Mouse (Mus musculus) embryonic facial prominence, embryonic 15.5 days (tissue): Measurements from ENCODE around the gene Fxyd6. TPM values are rescaled to one million over a fixed set of nuclear protein-coding genes. Genes with fewer than 3 reads are reported as not detected.

Source experiments
- ATAC-seq: fragments of 200-750 bp; cut with Nextera tagmentation; 2 replicates; pipeline ENCODE4 v1.8.0; 2017; ENCODE audit warnings: low read depth, moderate TSS enrichment; ENCODE audit not compliant: insufficient number of reproducible peaks, low FRiP score, low TSS enrichment
- H3K27ac ChIP-seq: fragments of 300-500 bp; sonication (generic); replicated peaks from 2 replicates; pipeline ENCODE4 v1.5.1; 2015; ENCODE audit warnings: mild to moderate bottlenecking, inconsistent platforms
- H3K27me3 ChIP-seq: fragments of 300-500 bp; sonication (generic); 2 replicates; pipeline ENCODE4 v1.6.1; 2015; ENCODE audit warnings: inconsistent platforms
- H3K36me3 ChIP-seq: fragments of 300-500 bp; sonication (generic); 2 replicates; pipeline ENCODE4 v1.6.1; 2015; ENCODE audit warnings: mild to moderate bottlenecking, inconsistent platforms
- H3K4me1 ChIP-seq: fragments of 300-500 bp; sonication (generic); 2 replicates; pipeline ENCODE4 v1.6.1; 2015; ENCODE audit warnings: inconsistent platforms
- H3K4me2 ChIP-seq: fragments of 300-500 bp; sonication (generic); replicated peaks from 2 replicates; pipeline ENCODE4 v1.6.1; 2015; ENCODE audit warnings: mild to moderate bottlenecking, inconsistent platforms
- H3K4me3 ChIP-seq: fragments of 300-500 bp; sonication (generic); replicated peaks from 2 replicates; pipeline ENCODE4 v1.5.1; 2015; ENCODE audit warnings: mild to moderate bottlenecking, inconsistent platforms
- H3K9ac ChIP-seq: fragments of 300-500 bp; sonication (generic); 2 replicates; pipeline ENCODE4 v1.6.1; 2015; ENCODE audit warnings: inconsistent platforms
- H3K9me3 ChIP-seq: fragments of 300-500 bp; sonication (generic); replicated peaks from 2 replicates; pipeline ENCODE4 v1.6.1; 2016; ENCODE audit warnings: inconsistent platforms
- WGBS: fragments of 180-500 bp; shearing (Covaris S2); methylation state at CpG from one replicate; pipeline ENCODE4 v1.1.7; 2015; 5-methylcytosine and 5-hydroxymethylcytosine counted together
- polyA plus RNA-seq: library from polyadenylated mRNA; unstranded; fragments of >200 nt; fragmentation: Nextera tagmentation; extraction: Ambion mirVana; gene quantifications from 2 replicates; pipeline ENCODE4 v1.2.1, GENCODE M21; 2015

Gene Fxyd6
- polyA plus RNA-seq, 1 experiment from 2014 or later, result 77.5 TPM

GRCm38 (mm10) chr9:45349851-45350250 lies 20.1 kb upstream of the Fxyd6 start:
- ATAC-seq, result no peak
- Histone ChIP-seq H3K9ac (no peak overlapping the region), H3K27ac (no peak overlapping the region), H3K36me3 (no peaks in the 10 kb centered on the region), H3K4me1 (no peaks in the 10 kb centered on the region), H3K4me2 (no peak overlapping the region), H3K27me3 (no peaks in the 10 kb centered on the region), H3K4me3 (no peak overlapping the region), H3K9me3 (no peaks in the 10 kb centered on the region)
- WGBS, result 42% methylated on average over 5 of the region's 5 CpGs

- Histone ChIP-seq H3K4me3 (no peak overlapping the region), H3K4me2 (no peak overlapping the region), H3K4me1 (no peaks in the 10 kb centered on the region), H3K9ac (no peak overlapping the region), H3K27me3 (no peaks in the 10 kb centered on the region), H3K9me3 (no peaks in the 10 kb centered on the region), H3K36me3 (no peaks in the 10 kb centered on the region), H3K27ac (no peak overlapping the region)
- ATAC-seq, result no peak
- 67% methylated on average over 2 of the region's 2 CpGs for WGBS
Measured at GRCm38 (mm10) chr9:45355192-45355591, 14.8 kb upstream of the Fxyd6 start.

DNA sequence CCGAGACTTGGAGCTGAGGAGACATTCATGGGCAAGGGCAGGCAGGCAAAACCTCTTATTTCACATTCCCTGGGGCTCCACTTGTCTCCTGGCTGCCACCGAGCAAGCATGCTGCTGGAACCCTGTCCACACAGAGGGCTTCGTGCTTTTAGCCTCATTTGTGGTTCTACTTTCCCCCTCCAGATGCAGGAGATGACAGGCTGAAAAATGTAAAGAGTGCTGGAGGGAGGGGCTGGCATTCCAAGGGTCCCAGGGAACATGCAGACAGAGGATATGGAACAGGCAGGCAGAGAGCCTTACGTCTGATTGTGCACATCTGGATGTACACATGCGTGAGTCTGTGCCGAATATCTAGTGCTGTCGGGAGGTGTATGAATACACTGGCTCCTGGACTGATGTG lies 11.6 kb upstream of the Fxyd6 start:
- H3K9ac ChIP-seq, result no peak overlapping the region
- no peak for ATAC-seq
- no peaks in the 10 kb centered on the region for H3K4me1 ChIP-seq
- no peaks in the 10 kb centered on the region for H3K36me3 ChIP-seq
- no peaks in the 10 kb centered on the region for H3K27me3 ChIP-seq
- H3K27ac ChIP-seq, result no peak overlapping the region
- H3K4me2 ChIP-seq, result no peak overlapping the region
- 27% methylated on average over 7 of the region's 7 CpGs for WGBS
- H3K9me3 ChIP-seq, result no peaks in the 10 kb centered on the region
- no peak overlapping the region for H3K4me3 ChIP-seq

- no peaks in the 10 kb centered on the region for H3K36me3 ChIP-seq
- no peak overlapping the region for H3K4me2 ChIP-seq
- H3K27me3 ChIP-seq, result no peaks in the 10 kb centered on the region
- no peak overlapping the region for H3K4me3 ChIP-seq
- no peaks in the 10 kb centered on the region for H3K9me3 ChIP-seq
- ATAC-seq, result no peak
- H3K9ac ChIP-seq, result no peak overlapping the region
- no peak overlapping the region for H3K27ac ChIP-seq
- no peaks in the 10 kb centered on the region for H3K4me1 ChIP-seq
- whole genome bisulfite sequencing, result 34% methylated on average over 2 of the region's 2 CpGs
Measured at GRCm38 (mm10) chr9:45362051-45362461, 7.9 kb upstream of the Fxyd6 start.

DNA sequence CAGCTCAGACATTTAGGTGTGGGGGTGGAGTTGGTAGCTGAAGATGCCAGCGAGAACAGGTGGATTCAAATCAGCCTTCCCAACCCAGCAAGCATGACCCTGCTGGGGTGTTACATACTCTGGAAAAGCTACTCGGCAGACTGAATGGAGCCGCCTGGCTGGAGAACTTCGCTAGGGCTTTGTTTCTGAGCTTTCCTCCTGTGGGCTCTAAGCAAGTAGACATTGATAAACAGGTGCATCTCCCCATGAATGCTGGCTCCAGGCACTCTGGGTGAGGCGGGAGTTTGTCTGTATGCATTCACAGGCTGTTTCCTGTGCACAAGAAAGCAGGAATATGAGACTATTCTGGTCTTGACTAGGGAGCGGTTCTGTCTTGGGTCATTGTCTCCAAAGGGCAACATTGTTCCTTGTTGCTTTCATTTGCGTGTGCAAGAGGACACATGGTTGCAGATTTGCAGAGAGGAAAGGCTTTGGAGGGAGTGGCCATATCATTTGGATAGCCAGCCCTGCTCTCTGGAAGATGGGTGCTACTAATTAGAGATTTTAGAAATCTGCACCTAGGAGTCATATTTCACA lies 6.3 kb upstream of the Fxyd6 start:
- Histone ChIP-seq H3K36me3 (no peaks in the 10 kb centered on the region), H3K9ac (no peak overlapping the region), H3K9me3 (no peaks in the 10 kb centered on the region), H3K27ac (no peak overlapping the region), H3K4me2 (no peak overlapping the region), H3K4me3 (no peak overlapping the region), H3K4me1 (no peaks in the 10 kb centered on the region), H3K27me3 (no peaks in the 10 kb centered on the region)
- ATAC-seq, result no peak
- WGBS, result 54% methylated on average over 7 of the region's 7 CpGs

- Histone ChIP-seq H3K4me3 (no peak overlapping the region), H3K4me2 (no peak overlapping the region), H3K4me1 (peaks cover 17% of the 10 kb centered on the region), H3K9ac (no peak overlapping the region), H3K36me3 (no peaks in the 10 kb centered on the region), H3K27ac (no peak overlapping the region), H3K27me3 (no peaks in the 10 kb centered on the region), H3K9me3 (no peaks in the 10 kb centered on the region)
- 70% methylated on average over 8 of the region's 8 CpGs for WGBS
- no peak for ATAC-seq
Measured at GRCm38 (mm10) chr9:45367716-45368115, 2.3 kb upstream of the Fxyd6 start.

- no peak overlapping the region for H3K4me2 ChIP-seq
- WGBS, result 64% methylated on average over 5 of the region's 5 CpGs
- ATAC-seq, result no peak
- no peak overlapping the region for H3K4me3 ChIP-seq
- no peaks in the 10 kb centered on the region for H3K9me3 ChIP-seq
- no peak overlapping the region for H3K27ac ChIP-seq
- peaks cover 17% of the 10 kb centered on the region for H3K4me1 ChIP-seq
- H3K27me3 ChIP-seq, result no peaks in the 10 kb centered on the region
- no peaks in the 10 kb centered on the region for H3K36me3 ChIP-seq
- H3K9ac ChIP-seq, result no peak overlapping the region
Measured at GRCm38 (mm10) chr9:45368341-45368901, 1.6 kb upstream of the Fxyd6 start.

DNA sequence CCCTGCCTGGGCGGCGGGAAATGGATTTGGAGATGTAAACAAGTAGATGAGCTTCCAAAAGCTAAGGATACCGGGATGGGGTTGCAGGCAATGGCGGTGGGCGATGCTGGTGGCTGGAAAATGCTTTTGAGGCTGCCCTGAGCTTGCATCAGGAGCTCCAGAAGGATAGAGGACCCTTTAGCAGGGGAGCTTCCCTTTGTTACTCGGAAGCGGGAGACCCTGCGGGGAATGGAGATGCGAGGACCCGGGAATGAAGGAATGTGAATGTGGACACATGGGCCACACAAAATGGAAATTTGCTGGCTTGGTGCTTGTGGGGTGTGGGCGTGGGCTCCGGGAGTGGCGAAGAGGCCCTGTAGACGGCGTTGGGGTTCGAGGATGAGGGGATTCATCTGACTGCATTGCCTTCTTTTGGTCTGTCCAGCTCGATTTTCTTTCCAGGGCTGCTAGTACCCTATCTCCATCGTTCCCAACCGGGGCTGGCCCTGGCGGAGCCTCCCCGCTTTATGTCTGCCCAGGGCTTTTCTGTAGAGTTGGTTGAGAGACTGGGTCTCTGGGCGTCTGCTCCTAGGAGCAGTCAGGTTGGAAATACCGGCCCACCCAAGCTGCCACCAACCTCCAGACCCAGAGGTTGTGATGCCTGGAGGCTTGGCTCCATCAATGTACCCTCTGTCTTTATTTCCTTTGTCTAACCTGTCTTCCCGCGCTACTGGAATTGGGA lies 791 bp downstream of the Fxyd6 start:
- no peak for ATAC-seq
- Histone ChIP-seq H3K27ac (0 out of 2 replicates have a peak overlapping the region, but pooled peaks have one; percentile 55), H3K4me2 (peak overlapping the region; percentile 89), H3K36me3 (no peaks in the 10 kb centered on the region), H3K4me3 (peak overlapping the region; percentile 61), H3K27me3 (no peaks in the 10 kb centered on the region), H3K4me1 (peaks cover 17% of the 10 kb centered on the region), H3K9me3 (no peaks in the 10 kb centered on the region), H3K9ac (peak overlapping the region; percentile 18)
- 2% methylated on average over 25 of the region's 25 CpGs for WGBS

DNA sequence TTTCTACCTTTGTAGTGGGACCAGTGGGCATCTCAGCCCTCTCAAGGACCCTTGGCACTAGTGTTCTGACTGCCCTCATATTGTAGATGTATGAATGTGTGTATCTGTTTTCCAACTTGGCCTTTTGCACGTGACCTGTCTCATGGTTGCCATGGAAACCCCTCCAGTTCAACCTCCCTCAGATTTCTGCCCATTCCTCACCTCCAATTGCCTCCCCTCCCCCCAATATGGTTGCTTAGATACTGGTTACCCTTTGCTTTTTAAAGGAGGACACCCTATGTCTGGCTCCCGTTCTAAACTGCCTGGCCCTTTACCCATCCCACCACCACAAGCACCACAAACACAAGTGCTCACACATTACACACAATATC lies 1.3 kb downstream of the Fxyd6 start:
- H3K4me3 ChIP-seq, result peak overlapping the region; percentile 61
- H3K27ac ChIP-seq, result no peak overlapping the region
- no peaks in the 10 kb centered on the region for H3K36me3 ChIP-seq
- H3K9me3 ChIP-seq, result no peaks in the 10 kb centered on the region
- no peak overlapping the region; the same call in 1 of the 2 replicates for H3K9ac ChIP-seq
- ATAC-seq, result no peak
- WGBS, result 31% methylated on average over 2 of the region's 2 CpGs
- peaks cover 17% of the 10 kb centered on the region for H3K4me1 ChIP-seq
- H3K27me3 ChIP-seq, result no peaks in the 10 kb centered on the region
- H3K4me2 ChIP-seq, result peak overlapping the region; percentile 89

DNA sequence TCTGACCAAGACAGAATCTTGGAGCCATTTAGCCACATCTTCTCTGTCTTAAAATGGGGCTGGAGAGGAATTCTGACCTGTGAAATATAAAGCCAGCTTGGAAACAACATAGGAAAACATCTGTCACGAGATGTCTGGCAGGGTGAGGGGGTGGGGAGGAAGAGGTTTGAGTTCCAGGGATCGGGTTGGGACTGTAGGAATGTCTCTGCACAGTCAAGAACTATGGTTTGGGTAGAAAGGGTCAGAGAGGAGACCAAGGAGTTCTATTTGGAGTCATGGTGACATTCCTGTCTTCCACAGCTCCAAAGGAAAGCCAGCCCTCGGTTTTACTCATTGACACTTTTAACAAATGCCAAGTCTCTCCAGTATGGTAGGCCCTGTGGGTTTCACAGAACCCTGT lies 3.9 kb downstream of the Fxyd6 start:
- no peak for ATAC-seq

DNA sequence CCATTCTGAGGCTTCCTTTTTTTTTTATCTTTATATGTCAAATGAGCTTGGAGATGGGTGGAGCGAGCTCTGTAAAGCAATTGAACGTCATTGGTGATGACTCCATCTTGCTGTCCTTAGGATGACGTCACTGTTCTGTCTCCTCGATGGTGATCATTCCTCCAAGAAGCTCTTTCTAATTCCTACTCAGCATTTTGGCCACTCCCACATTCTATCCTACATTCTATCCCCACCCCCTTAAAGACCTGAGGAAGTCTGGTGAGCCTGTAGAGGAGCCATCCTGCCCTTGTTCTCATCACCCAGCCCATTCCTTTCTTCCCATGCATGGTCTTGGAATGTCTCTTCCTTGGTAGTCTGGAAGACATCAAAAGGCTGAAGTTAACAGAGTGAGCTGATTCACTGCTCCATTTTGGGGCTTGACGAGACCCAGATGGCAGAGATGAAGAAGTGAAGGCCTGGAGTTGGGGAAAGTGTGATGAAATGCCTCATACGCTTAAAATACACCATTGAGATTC lies 5.1 kb downstream of the Fxyd6 start:
- Histone ChIP-seq H3K4me2 (no peak overlapping the region), H3K9ac (no peak overlapping the region), H3K27me3 (no peaks in the 10 kb centered on the region), H3K27ac (no peak overlapping the region), H3K4me1 (peaks cover 13% of the 10 kb centered on the region), H3K4me3 (no peak overlapping the region), H3K36me3 (no peaks in the 10 kb centered on the region), H3K9me3 (no peaks in the 10 kb centered on the region)
- 79% methylated on average over 6 of the region's 6 CpGs for WGBS
- no peak for ATAC-seq

More for the DNA sequence above, 3.9 kb downstream of the Fxyd6 start:
- Histone ChIP-seq H3K27ac (no peak overlapping the region), H3K4me3 (no peak overlapping the region), H3K27me3 (no peaks in the 10 kb centered on the region), H3K9ac (no peak overlapping the region), H3K9me3 (no peaks in the 10 kb centered on the region), H3K4me2 (no peak overlapping the region), H3K4me1 (peaks cover 17% of the 10 kb centered on the region), H3K36me3 (no peaks in the 10 kb centered on the region)
- WGBS, result 60% methylated on average over 3 of the region's 3 CpGs
